Mouse (Mus musculus) right cerebral cortex, postnatal 10 days (tissue): ENCODE measurements around the gene Ifitm10.
"Not testable (repeated sequence)": the region's sequence is repeated elsewhere in the genome, so short reads cannot be mapped to it uniquely, and the experiment has no call there.

Experiments
- DNase-seq, 2 experiments: peaks; one replicate each; pipeline ENCODE4 v3.0.0; 2021; ENCODE audit warnings: low spot score in 2 of 2

The Ifitm10 gene

DNA sequence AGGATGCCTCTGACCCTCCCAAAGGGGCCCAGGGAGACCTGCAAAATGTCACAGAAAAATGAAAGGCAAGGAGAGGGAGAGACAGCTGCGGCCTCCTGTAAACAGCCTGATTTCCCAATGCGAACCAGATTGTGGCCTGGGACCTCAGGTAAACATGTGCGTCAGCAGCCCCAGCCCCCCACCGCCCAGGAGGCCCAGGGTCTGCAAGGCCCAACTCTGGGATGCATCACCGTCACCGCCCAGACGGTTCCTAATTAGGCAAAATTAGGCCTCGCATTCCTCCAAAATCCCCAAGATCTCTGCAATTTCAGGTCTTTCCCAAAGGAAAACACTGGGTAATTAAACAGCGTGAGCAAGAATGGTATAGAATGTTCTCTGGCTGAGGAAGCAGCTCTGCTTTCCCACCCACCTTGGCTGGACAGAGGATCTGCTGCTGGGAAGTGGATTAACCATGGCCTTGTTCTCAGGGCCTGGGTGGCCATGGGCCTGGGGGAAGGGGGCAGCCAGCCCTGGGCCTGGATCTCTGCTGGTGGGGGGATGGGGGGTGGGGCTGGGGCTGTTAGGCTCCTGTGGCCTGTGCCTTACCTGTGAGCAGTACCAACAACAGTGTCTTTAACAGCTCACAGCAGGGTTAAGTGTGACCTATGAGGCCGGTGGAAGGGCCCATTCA, 51.8 kb downstream of the Ifitm10 start:
- DNase-seq, result not testable (repeated sequence)

DNA sequence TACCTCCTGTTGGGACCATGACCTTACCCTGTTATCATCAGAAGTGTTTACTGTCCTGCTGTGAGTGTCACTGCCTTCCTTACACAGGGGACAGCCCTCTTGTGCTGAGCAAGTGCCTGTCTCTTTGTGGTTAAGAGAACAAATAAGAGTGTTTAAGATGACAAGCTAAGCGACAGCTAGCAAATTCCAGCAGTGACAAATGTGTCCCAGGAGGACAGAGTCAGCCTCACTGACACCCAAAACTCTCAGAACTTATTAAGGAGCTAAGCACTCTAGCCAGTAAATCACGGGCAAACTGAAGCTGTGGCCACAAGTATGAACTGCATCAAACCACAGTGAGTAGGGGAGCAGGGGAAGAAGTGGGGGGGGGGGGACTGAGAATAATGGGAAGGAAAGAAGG, 52.6 kb downstream of the Ifitm10 start:
- DNase-seq, result no peak

DNA sequence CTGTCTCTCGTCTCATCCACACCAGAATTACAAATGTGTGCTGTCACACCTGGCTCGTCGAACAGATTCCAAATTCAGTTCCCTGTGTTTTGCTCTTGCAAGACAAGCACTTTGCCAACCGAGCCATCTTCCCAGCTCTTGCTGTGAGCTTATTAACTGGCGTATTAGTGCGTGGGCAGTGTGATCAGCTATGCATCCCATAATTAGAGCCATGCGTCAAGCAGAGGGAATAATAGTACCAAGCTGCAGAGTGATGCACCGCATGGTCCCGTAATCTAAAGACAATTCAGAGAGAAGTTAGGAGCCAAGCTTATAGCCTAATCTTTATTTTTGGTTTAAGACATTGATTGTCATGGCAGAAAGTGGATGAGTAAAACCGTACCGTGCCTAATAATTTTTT, 54.4 kb downstream of the Ifitm10 start:
- DNase-seq, result no peak

DNA sequence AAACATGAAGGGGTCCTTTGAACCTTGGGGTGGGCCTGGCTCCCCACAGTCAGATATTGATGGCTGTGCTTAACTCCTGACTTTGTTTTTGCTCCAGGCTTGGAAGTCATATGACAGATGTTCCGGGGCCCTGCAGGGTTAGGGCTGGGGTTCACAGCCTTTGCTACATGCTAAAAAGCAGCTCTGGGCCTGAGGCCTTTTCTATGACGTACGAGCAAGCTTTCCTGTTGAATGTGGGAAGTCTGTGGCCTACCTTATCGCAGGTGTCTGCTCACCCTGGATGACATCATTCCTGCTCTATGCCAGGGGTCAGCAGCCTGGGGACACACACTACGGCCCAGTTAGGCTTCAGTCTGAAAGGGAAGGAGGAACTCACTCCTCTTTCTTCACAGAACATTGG, 56.3 kb downstream of the Ifitm10 start:
- no peak for DNase-seq

DNA sequence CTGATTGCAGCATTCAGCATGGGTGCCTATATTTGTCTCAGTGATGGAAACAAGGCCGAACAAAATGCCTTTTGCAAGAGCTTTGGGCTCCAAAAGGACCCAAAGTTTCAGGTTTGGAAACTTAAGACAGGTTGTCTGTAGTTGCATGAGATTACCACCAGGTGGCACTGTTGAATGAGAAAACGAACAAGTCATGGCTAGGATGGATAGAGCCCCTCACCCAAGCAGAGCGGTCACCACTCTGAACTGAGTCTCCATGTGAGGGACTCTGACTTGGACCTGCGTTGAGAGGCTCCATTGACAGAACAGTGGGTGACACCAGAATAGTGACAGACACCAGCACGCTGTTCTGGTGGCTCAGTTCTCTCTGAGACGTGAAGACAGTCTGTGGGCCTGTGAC, 57.0 kb downstream of the Ifitm10 start:
- peak; percentile 42 to 66 for DNase-seq

DNA sequence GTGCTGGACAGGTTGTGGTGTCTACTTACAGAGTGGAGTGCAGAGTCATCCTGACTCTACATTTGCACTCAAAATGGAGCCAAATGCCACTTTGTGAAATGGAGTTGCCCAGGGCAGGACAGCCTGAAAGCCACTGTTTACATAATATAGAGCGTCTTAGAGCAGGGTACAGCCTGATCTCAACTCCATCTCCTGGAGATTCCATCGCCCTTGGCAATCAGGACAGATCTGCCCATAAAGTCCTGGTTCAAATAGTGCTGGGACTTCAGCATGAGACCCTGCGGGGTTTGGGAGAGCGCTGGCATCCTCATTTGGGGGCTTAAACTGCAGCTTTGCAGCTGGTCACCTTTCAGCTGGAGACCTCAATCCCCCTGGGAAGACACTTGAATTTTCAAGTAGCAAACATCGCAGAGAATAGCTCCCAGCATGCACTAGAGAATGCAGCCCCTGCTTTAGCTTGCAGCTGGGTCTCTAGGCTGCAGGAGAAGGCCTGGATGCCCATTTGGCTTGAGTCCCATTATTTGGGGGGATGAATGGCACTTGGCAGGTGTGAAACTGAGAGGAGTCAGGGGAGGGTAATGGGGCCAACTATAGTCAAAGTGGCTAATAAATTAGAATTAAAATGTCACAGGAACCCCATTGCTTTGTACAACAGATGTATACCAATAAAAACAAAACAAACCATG, 58.8 kb downstream of the Ifitm10 start:
- DNase-seq, result no peak

DNA sequence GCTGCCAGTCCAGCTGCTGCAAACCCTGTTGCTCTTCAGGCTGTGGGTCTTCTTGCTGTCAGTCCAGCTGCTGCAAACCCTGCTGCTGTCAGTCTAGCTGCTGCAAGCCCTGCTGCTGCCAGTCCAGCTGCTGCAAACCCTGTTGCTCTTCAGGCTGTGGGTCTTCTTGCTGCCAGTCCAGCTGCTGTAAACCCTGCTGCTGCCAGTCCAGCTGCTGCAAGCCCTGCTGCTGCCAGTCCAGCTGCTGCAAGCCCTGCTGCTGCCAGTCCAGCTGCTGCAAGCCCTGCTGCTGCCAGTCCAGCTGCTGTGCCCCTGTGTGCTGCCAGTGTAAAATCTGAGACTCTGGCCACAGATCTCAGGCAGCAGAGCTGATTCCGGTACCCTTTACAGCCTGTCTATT, 69.6 kb downstream of the Ifitm10 start:
- not testable (repeated sequence) for DNase-seq

DNA sequence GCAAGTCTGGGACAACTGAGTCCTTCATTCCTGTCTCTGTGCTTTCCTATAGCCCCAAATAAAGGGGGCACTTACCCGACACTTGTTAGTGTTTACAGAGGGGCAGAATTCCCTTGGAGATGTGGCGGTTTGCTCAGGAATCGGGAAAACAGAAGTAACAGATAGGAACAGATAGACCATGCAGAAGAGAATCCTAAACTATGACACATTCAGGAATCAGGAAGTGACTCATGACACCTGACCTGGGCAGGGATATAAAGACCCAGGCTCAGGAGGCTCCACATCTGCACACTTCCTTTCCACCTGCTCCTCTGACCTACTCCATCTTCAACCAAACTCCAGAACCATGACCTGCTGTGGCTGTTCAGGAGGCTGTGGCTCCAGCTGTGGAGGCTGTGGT, 70.3 kb downstream of the Ifitm10 start, which contains the start of gene Krtap5-4:
TSS of gene Krtap5-4 (plus strand) at position 301 of the 400 bp plus-strand sequence.
- no peak for DNase-seq

DNA sequence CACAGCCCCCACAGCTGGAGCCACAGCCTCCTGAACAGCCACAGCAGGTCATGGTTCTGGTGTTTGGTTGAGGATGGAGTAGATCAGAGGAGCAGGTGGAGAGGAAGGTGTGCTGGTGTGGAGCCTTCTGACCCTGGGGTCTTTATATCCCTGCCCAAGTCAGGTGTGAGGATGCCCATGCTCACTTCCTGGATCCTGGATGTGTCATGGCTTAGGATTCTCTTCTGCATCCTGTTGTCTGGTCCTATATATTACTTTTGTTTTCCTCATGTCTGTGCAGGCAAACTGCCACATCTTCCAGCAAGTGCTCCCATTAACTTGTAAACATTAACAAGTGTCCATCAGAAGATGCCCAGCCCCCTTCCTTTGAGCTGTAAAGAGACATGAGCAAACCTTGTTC, 76.5 kb downstream of the Ifitm10 start, which contains the start of gene Krtap5-1:
TSS of gene Krtap5-1 (minus strand) at position 101 of the 400 bp plus-strand sequence.
- DNase-seq, result not testable (repeated sequence)

DNA sequence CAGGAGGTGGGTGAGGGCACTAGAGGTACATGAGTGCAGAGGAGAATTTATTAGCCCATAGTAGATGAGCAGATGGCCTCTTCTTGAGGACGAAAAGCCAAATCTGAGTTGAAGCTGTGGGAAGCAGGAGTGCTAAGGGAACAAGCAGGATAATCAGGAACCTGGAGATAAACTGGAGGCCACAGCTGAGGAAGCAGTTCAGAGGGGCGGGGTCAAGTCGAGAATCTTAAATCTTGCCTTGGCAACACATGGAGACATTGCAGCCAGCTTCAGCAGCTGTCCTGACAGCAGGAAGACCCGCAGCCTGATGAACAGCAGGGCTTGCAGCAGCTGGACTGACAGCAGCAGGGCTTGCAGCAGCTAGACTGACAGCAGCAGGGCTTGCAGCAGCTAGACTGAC, 77.4 kb downstream of the Ifitm10 start:
- DNase-seq, result not testable (repeated sequence)

DNA sequence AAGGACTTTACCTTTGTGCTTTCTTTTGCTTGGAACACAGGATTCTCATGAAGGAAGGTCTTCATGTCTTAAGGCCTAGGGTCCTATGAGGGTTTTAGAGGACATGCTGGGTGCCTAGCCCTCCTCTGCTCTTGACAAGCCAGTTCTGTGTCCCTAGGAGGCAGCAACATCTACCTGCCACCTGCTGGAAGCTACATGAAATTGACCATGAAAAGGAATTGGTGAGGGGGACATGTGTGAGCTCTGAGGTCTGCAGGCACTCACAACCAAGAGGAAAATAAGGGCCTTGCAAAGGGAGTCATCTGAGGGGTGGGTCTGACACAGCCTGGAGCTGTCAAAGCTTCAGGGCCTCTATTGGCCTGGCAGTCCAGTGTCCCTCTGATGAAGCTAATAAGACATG, 78.1 kb downstream of the Ifitm10 start:
- DNase-seq, result no peak

DNA sequence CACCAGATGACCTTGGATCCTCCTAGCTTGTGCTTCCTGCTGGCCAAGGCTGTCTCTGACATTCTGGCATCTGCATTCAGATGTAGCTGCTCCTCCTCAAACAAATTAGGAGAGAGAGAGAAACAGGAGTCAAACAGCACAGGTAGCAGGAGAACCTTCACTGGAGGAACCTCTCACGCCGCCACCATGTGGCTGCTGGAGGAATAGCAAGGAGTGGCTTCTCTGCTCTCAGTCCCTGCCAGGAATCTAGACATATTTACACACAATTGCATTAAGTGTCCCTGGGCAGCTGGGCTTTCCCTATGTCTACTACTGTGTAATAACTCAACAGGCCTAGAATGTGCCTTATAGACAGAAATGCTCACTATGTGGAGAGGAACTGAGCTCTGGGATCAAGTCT, 79.7 kb downstream of the Ifitm10 start:
- DNase-seq, result peak in 1 of 2 experiments; percentile 31

DNA sequence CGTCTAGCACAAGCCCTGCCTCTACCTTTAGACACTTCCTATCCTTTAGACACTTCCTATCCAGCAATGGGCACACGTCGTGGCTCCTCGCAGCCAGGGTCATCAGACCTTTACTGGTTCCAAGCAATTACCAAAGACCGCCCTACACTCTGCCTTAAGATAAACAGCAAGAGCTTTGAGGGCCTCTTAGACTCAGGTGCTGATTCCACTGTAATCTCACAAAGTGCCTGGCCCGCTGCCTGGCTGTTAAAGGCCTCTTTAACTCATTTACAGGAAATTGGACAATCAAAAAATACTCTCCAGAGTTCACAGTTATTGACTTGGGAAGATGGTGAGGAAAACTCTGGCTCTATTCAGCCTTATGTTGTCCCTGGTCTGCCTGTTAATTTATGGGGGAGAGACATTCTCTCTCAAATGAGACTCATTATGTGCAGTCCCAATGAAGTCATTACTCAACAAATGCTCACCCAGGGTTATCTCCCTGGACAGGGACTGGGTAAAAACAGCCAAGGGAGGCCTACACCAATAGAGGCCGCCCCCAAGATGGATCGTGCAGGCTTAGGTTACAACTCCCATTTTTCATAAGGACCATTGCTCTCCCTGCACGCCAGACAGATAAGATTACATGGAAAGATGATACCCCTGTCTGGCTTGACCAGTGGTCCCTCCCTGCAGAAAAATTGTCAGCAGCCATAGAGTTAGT, 87.5 kb downstream of the Ifitm10 start:
- DNase-seq, result not testable (repeated sequence)

DNA sequence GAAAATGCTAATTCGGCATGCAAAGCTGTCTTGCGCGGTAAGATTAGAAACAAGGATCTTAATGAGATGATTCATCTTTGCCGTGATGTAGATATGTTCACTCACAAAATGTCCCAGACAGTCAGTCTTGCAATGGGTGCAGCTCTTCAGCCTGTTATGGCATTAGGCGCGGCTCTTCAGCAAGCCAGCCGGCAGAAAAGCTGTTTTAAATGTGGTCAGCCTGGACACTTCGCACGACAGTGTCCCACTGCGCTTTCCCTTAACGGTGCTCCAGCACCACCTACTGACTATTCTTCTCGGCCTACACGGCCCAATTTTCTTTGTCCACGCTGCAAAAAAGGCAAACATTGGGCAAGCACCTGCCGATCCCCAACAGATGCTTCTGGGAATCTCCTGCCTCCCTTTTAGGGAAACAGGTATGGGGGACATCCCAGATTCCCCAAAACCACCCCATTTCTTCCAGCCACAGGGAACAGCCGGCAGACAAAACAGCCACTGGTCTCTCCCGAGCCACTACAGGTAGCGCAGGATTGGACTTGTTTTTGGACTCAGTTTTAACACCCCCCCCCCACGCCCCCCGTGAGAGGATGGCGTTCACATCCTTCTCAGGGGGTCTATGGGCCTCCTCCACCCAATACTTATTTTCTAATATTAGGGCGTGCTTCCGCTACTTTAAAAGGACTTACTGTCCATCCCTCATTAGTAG, 88.3 kb downstream of the Ifitm10 start:
- DNase-seq, result peak; percentile 42 to 48

DNA sequence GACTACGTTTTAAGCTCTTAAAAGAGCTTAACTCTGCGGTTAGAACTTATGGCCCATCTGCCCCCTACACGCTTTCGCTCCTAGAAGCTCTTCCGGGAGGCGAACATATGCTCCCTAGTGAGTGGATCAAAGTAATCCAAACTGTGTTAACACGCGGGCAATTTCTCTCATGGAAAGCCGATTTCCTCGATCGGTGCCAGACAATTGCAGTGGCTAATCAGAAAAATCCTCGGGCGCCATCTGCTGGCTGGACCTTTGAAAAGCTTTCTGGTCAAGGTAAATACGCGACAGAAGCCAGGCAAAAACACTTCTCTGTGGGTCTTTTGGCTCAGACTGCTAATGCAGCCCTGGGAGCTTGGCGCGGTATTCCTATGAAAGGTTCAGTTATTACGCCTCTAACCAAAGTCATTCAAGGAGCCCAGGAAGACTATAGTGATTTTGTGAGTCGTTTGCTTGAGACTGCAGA, 88.9 kb downstream of the Ifitm10 start:
- DNase-seq, result peak; percentile 93

DNA sequence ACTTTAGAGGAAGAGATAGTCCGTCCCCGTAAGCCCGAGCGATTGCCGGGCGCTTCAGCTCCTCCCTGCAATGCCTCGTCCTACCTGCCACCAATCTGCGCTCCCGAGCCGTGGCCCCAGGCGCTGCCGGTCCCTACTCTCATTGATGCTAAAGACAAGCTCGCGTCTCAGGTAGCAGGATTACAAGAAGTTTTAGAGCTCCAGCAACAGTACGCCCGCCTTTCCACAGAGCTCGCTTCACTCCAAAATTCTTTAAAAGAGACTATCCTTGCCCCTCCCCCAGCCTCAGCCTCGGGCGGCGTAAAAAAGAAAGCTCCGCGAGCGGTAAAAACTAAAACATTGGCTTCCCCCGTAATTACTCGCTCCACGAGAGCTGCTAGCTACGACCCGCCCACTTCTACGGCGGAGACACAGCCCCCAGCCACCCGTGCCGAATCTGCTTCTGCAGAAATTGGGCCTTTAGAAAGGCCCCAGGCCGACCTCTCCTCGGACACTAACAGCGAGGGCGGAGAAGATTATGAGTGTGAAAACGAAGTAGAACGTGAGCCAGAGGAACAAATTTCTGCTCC, 89.4 kb downstream of the Ifitm10 start:
- peak; percentile 56 to 58 for DNase-seq

DNA sequence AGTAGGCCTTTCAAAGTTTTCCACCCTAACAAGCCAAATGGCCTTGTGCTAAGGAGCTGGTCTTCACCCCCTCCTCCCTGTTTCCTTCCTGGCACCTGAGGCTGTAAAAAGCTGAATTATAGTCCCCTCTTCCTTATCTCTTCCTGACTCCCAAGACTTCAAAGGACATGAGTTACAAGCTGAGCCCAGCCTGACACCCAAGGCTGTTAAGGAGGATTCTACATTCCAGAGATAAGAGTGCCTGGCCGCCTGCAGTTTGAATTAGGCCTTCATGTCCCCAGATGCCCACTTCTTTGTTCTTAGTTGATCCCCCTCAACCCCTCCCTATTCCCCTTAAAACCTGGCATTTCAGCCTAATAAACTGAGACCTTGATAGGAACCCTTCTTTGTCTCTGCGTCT, 90.7 kb downstream of the Ifitm10 start:
- not testable (repeated sequence) for DNase-seq

DNA sequence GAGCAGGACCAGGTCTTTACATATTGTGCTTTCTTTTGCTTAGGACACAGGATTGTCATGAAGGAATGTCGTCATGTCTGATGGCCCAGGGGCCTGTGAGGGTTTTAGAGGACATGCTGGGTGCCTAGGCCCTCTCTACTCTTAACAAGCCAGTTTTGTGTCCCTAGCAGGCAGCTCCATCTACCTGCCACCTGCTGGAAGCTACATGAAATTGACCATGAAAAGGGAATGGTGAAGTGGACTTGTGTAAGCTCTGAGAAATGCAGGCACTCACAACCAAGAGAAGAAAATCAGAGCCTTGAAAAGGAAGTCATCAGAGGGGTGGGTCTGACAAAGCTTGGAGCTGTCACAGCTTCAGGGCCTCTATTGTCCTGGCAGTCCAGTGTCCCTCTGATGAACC, 94.3 kb downstream of the Ifitm10 start:
- DNase-seq, result not testable (repeated sequence)

DNA sequence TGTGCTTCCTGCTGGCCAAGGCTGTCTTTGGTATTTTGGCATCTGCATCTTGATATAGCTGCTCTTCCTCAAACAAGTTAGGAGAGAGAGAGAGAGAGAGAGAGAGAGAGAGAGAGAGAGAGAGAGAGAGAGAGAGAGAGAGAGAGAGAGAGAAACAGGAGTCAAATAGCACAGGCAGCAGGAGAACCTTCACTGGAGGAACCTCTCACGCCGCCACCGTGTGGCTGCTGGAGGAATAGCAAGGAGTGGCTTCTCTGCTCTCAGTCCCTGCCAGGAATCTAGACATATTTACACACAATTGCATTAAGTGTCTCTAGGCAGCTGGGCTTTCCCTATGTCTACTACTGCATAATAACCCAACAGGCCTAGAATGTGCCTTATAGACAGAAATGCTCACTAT, 95.4 kb downstream of the Ifitm10 start:
- peak; percentile 68 to 84 for DNase-seq
